Mouse (Mus musculus) hindbrain, postnatal 0 days (tissue): ENCODE data around the gene Kctd4. TPM values are rescaled to one million over a fixed set of nuclear protein-coding genes. Genes with fewer than 3 reads are reported as not detected.
A peak's percentile ranks its signal among the peaks of the same experiment; 100 is the strongest.

ENCODE experiments used
- ATAC-seq: fragments of 200-750 bp; cut with Nextera tagmentation; 2 replicates; pipeline ENCODE4 v1.8.0; 2017; ENCODE audit warnings: mild to moderate bottlenecking, moderate TSS enrichment, moderate library complexity
- DNase-seq: peaks from one replicate; pipeline ENCODE4 v3.0.0-alpha.2; 2015; ENCODE audit warnings: low spot score
- H3K27ac ChIP-seq: fragments of 300-500 bp; sonication (generic); 2 replicates; pipeline ENCODE4 v1.5.1; 2014; ENCODE audit warnings: mild to moderate bottlenecking
- H3K27me3 ChIP-seq: fragments of 300-500 bp; sonication (generic); 2 replicates; pipeline ENCODE4 v1.6.1; 2014; ENCODE audit warnings: low read length, mixed read lengths; ENCODE audit not compliant: insufficient read depth
- H3K36me3 ChIP-seq: fragments of 300-500 bp; sonication (generic); 2 replicates; pipeline ENCODE4 v1.6.1; 2014; ENCODE audit warnings: low read length, mixed read lengths; ENCODE audit not compliant: insufficient read depth
- H3K4me1 ChIP-seq: fragments of 300-500 bp; sonication (generic); 2 replicates; pipeline ENCODE4 v1.6.1; 2014; ENCODE audit warnings: antibody characterized with exemption, low read length, mixed read lengths; ENCODE audit not compliant: insufficient read depth
- H3K4me2 ChIP-seq: fragments of 300-500 bp; sonication (generic); 2 replicates; pipeline ENCODE4 v1.6.1; 2014; ENCODE audit warnings: low read depth, mild to moderate bottlenecking, low read length, moderate library complexity, mixed read lengths
- H3K4me3 ChIP-seq: fragments of 300-500 bp; sonication (generic); 2 replicates; pipeline ENCODE4 v1.5.1; 2014; ENCODE audit warnings: low read length
- H3K9ac ChIP-seq: fragments of 300-500 bp; sonication (generic); replicated peaks from 2 replicates; pipeline ENCODE4 v1.6.1; 2014; ENCODE audit warnings: mild to moderate bottlenecking, low read length, moderate library complexity, mixed read lengths
- H3K9me3 ChIP-seq: fragments of 300-500 bp; sonication (generic); 2 replicates; pipeline ENCODE4 v1.6.1; 2016; ENCODE audit warnings: low read length, mixed read lengths
- CTCF ChIP-seq: IDR thresholded peaks from 2 replicates; pipeline ENCODE4 v1.5.1; 2016; ENCODE audit warnings: antibody characterized with exemption, control low read depth, low read depth
- WGBS: fragments of 180-500 bp; shearing (Covaris S2); extraction: QIAGEN DNeasy Blood & Tissue Kit; methylation state at CpG from one replicate; pipeline ENCODE4 v1.1.7; 2014; 5-methylcytosine and 5-hydroxymethylcytosine counted together
- polyA plus RNA-seq: library from polyadenylated mRNA; unstranded; fragments of >200 nt; fragmentation: Nextera tagmentation; extraction: Ambion mirVana; gene quantifications from 2 replicates; pipeline ENCODE4 v1.2.1, GENCODE M21; 2015
- total RNA-seq: library from RNA; depleted of rRNA; stranded (reverse); fragments of >200 nt; gene quantifications from 2 replicates; pipeline ENCODE4 v1.2.3, GENCODE M21; 2014

Gene Kctd4
- total and polyA plus RNA-seq, 2 experiments from 2014 or later: 5.0 to 6.0 TPM

DNA sequence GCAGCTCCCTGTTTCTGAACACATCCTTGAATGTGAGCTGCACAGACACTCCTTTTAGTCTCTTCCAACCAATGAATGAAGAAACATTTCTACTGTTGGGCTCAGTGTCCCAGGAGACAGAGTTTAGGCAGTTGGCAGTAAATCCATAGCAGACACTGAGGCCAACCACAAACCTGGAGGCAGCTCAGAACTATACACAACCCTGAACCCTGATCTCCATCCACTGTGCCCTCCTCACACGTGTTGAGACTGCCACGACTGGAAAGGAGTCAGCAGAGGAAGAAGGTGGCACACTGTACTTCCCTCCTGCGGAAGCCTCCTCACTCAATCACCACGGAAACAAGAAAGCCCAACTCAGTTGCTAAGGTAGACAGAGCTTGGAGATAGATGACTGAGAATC, 30.3 kb downstream of the Kctd4 start:
- ATAC-seq: peak; percentile 91
- Histone ChIP-seq H3K4me2 (no peak overlapping the region), H3K4me1 (no peaks in the 10 kb centered on the region), H3K27ac (peak overlapping the region; percentile 69; the same call in 1 of the 2 replicates), H3K9ac (no peak overlapping the region), H3K9me3 (no peaks in the 10 kb centered on the region), H3K27me3 (no peaks in the 10 kb centered on the region), H3K36me3 (no peaks in the 10 kb centered on the region), H3K4me3 (no peak overlapping the region)
- DNase-seq: peak; percentile 66
- no peak for TF ChIP-seq CTCF
- 26% methylated on average over 4 of the region's 4 CpGs for WGBS

DNA sequence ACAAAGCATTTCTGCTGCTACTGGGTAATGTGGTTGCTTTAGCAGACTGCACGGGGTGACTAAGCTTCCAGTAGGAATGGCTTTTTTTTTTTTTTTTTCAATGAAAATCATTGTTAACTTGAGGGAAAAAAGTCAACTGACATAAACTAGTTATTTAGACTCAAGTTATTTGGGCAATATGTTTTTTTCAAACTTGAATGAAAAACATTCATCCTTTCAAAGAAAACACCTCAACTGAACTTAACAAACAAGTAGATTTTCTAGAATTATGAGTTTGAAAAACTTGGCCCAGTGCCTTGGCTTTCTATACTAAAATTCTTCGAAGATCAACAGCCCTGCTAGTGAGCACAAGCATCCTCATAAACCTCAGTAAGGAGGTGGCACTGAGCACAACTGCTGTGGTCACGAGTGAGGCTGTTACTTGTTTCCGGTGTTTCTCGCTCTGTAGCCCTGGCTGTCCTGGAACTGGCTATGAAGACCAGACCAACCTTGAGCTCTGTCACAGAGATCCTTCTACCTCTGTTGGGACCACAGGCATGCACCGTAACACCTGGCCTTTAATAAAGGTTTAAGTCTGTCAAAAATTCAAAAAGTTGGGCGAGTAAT, 32.2 kb downstream of the Kctd4 start:
- Histone ChIP-seq H3K4me1 (no peaks in the 10 kb centered on the region), H3K36me3 (no peaks in the 10 kb centered on the region), H3K27me3 (no peaks in the 10 kb centered on the region), H3K4me3 (no peak overlapping the region), H3K4me2 (no peak overlapping the region), H3K27ac (no peak overlapping the region), H3K9me3 (no peaks in the 10 kb centered on the region), H3K9ac (no peak overlapping the region)
- no peak for ATAC-seq
- 87% methylated on average over 7 of the region's 7 CpGs for WGBS
- DNase-seq: no peak
- TF ChIP-seq CTCF: no peak

DNA sequence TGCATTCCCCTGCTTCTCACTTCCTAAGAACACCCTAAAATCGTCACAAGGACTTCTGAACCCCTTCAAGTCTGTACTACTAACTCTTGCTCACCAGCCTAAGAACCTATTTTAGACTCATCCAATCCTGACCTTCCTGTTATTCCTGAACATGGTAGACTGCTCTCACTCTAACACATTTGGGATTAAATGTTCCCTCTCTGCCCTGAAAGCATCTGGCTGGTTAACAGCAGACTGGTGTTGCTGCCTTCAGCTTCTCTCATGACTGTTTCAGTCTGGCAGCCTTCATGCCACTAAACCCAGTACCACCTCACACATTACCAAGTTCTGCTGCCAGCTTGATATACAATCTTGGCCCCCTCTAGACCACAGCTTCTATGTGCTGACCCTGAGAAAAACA, 34.4 kb downstream of the Kctd4 start:
- H3K4me2 ChIP-seq: no peak overlapping the region
- TF ChIP-seq CTCF: no peak
- H3K9ac ChIP-seq: no peak overlapping the region
- H3K27me3 ChIP-seq: no peaks in the 10 kb centered on the region
- H3K4me1 ChIP-seq: no peaks in the 10 kb centered on the region
- no peaks in the 10 kb centered on the region for H3K9me3 ChIP-seq
- WGBS: 88% methylated on average over 1 of the region's 1 CpGs
- no peaks in the 10 kb centered on the region for H3K36me3 ChIP-seq
- no peak for ATAC-seq
- no peak for DNase-seq
- H3K27ac ChIP-seq: no peak overlapping the region
- no peak overlapping the region for H3K4me3 ChIP-seq

DNA sequence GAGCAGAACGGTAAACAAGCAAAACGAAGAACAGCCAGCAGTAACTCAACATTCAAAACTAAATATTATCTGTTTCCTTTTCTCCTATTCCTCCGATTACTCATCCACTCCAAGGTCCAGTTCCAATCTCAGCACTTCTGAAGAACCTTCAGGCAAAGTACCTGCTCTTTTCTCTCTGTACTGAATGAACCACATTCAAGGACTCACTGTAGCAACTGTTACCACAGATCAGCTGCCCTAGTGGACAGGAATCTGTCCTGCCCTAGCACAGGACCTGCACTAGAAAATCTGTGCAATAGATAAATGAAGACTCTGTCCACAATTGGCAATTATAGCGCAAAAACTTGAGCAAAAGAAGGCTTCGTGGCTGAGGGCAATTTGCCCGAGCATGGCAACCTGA, 36.1 kb downstream of the Kctd4 start:
- Histone ChIP-seq H3K27ac (no peak overlapping the region), H3K9me3 (no peaks in the 10 kb centered on the region), H3K4me3 (no peak overlapping the region), H3K4me2 (no peak overlapping the region), H3K27me3 (no peaks in the 10 kb centered on the region), H3K36me3 (no peaks in the 10 kb centered on the region), H3K9ac (no peak overlapping the region), H3K4me1 (no peaks in the 10 kb centered on the region)
- no peak for DNase-seq
- WGBS: 90% methylated on average over 6 of the region's 6 CpGs
- no peak for TF ChIP-seq CTCF
- ATAC-seq: no peak

DNA sequence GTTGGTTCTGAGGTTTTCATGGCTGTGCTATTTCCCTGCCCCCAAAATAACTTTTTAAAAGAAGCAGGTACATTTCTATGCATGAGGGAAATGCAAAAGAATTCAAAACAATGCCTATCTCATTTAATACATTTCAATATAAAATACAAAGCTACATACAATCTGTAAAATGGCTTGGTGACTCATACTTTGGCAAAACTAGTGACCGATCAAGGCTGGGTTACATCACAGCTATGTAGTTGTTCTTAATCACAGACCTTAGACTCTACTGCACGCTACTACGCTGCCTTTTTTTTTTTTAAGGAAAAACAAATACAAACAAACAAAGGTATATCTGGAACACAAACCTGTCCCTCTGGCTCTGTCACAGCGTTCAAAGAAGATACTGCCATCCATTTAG, 37.6 kb downstream of the Kctd4 start:
- H3K4me2 ChIP-seq: no peak overlapping the region
- no peak overlapping the region for H3K9ac ChIP-seq
- no peaks in the 10 kb centered on the region for H3K27me3 ChIP-seq
- ATAC-seq (no peak), DNase-seq (no peak)
- 95% methylated on average over 4 of the region's 4 CpGs for WGBS
- H3K4me3 ChIP-seq: no peak overlapping the region
- no peaks in the 10 kb centered on the region for H3K36me3 ChIP-seq
- H3K4me1 ChIP-seq: no peaks in the 10 kb centered on the region
- H3K9me3 ChIP-seq: no peaks in the 10 kb centered on the region
- no peak overlapping the region for H3K27ac ChIP-seq
- TF ChIP-seq CTCF: no peak

DNA sequence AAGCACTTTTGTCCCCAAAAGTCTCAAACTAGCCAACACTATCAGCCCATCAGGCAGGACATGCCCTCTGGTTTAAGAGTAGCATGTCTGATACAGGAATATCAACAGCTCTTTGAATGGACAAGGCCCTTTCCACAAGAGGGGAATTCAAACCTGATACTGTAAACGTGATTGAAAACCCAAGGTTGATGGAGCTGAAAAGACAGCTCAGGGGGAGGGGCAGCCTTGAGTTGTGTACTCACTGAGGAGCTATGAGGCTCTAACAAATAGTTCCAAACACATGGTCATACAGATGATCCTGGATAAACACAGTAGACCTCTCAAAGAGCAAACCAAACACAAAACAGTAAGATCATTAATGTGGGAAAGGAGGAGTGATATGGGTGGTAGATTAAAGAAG, 43.3 kb downstream of the Kctd4 start:
- Histone ChIP-seq H3K36me3 (no peaks in the 10 kb centered on the region), H3K9ac (no peak overlapping the region), H3K27me3 (no peaks in the 10 kb centered on the region), H3K27ac (no peak overlapping the region), H3K4me1 (no peaks in the 10 kb centered on the region), H3K4me2 (no peak overlapping the region), H3K4me3 (no peak overlapping the region), H3K9me3 (no peaks in the 10 kb centered on the region)
- no peak for ATAC-seq
- no peak for TF ChIP-seq CTCF
- 47% methylated on average over 1 of the region's 1 CpGs for WGBS
- DNase-seq: no peak

DNA sequence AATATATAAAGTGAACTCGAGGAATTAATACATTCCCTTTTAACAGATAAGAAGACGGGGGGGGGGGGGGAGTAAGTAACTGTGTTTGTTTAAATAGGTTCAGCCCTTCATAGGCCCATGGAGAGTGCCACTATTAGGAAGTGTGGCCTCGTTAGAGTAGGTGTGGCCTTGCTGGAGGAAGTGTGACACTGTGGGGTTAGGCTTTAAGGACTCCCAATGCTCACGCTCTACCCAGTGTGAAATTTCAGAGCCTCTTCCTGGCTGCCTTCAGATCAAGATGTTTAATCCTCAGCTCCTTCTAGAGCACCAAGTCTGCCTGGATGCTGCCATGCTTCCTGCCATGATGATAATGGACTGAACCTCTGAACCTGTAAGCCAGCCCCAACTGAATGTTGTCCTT, 47.0 kb downstream of the Kctd4 start:
- Histone ChIP-seq H3K9ac (no peak overlapping the region), H3K27me3 (no peaks in the 10 kb centered on the region), H3K9me3 (no peaks in the 10 kb centered on the region), H3K36me3 (no peaks in the 10 kb centered on the region), H3K27ac (no peak overlapping the region), H3K4me1 (no peaks in the 10 kb centered on the region), H3K4me2 (no peak overlapping the region), H3K4me3 (no peak overlapping the region)
- 90% methylated on average over 4 of the region's 4 CpGs for WGBS
- no peak for DNase-seq
- no peak for TF ChIP-seq CTCF
- ATAC-seq: no peak
